Mouse (Mus musculus): ENCODE data around the gene Ehbp1. TPM values are rescaled to one million over a fixed set of nuclear protein-coding genes. Genes with fewer than 3 reads are reported as not detected.

Gene Ehbp1
- polyA plus RNA-seq, 1 experiment from 2014 or later, result 7.2 TPM

GRCm38 (mm10) chr11:22206191-22206590 lies 135.9 kb downstream of the Ehbp1 start:
- Histone ChIP-seq H3K9ac (replicated peaks; ENCODE audit: low read length) (no peak overlapping the region), H3K27me3 (ENCODE audit: insufficient read depth, low read length) (no peaks in the 10 kb centered on the region), H3K36me3 (ENCODE audit: insufficient read depth, low read length) (no peaks in the 10 kb centered on the region), H3K27ac (ENCODE audit: low read length) (no peak overlapping the region), H3K4me3 (ENCODE audit: low read length) (no peak overlapping the region), H3K4me2 (replicated peaks; ENCODE audit: low read depth, low read length) (no peak overlapping the region), H3K4me1 (ENCODE audit: insufficient read depth, low read length) (no peaks in the 10 kb centered on the region), H3K9me3 (ENCODE audit: low read length) (no peaks in the 10 kb centered on the region)
- WGBS, result 57% methylated on average over 2 of the region's 2 CpGs
- no peak for ATAC-seq (ENCODE audit: low FRiP score, low TSS enrichment)

GRCm38 (mm10) chr11:22203413-22203812 lies 138.7 kb downstream of the Ehbp1 start:
- ATAC-seq (ENCODE audit: low FRiP score, low TSS enrichment), result no peak
- H3K27ac ChIP-seq (ENCODE audit: low read length), result no peak overlapping the region
- 86% methylated on average over 5 of the region's 5 CpGs for WGBS

GRCm38 (mm10) chr11:22201125-22201524 lies 141.0 kb downstream of the Ehbp1 start:
- Histone ChIP-seq H3K9me3 (ENCODE audit: low read length) (no peaks in the 10 kb centered on the region), H3K4me2 (replicated peaks; ENCODE audit: low read depth, low read length) (no peak overlapping the region), H3K9ac (replicated peaks; ENCODE audit: low read length) (no peak overlapping the region), H3K4me1 (ENCODE audit: insufficient read depth, low read length) (peaks cover 9% of the 10 kb centered on the region), H3K4me3 (ENCODE audit: low read length) (no peak overlapping the region), H3K27me3 (ENCODE audit: insufficient read depth, low read length) (no peaks in the 10 kb centered on the region), H3K36me3 (ENCODE audit: insufficient read depth, low read length) (no peaks in the 10 kb centered on the region), H3K27ac (ENCODE audit: low read length) (no peak overlapping the region)
- ATAC-seq (ENCODE audit: low FRiP score, low TSS enrichment), result no peak
- 89% methylated on average over 8 of the region's 8 CpGs for WGBS

More at GRCm38 (mm10) chr11:22203413-22203812, 138.7 kb downstream of the Ehbp1 start:
- H3K9ac ChIP-seq (replicated peaks; ENCODE audit: low read length), result no peak overlapping the region
- no peaks in the 10 kb centered on the region for H3K9me3 ChIP-seq (ENCODE audit: low read length)
- H3K27me3 ChIP-seq (ENCODE audit: insufficient read depth, low read length), result no peaks in the 10 kb centered on the region
- H3K4me1 ChIP-seq (ENCODE audit: insufficient read depth, low read length), result peaks cover under 1% of the 10 kb centered on the region; the same call in 1 of the 2 replicates
- H3K4me2 ChIP-seq (replicated peaks; ENCODE audit: low read depth, low read length), result no peak overlapping the region
- no peaks in the 10 kb centered on the region for H3K36me3 ChIP-seq (ENCODE audit: insufficient read depth, low read length)
- H3K4me3 ChIP-seq (ENCODE audit: low read length), result no peak overlapping the region

- Histone ChIP-seq H3K9me3 (ENCODE audit: low read length) (no peaks in the 10 kb centered on the region), H3K4me1 (ENCODE audit: insufficient read depth, low read length) (peaks cover 9% of the 10 kb centered on the region), H3K4me3 (ENCODE audit: low read length) (no peak overlapping the region), H3K27ac (ENCODE audit: low read length) (no peak overlapping the region), H3K9ac (replicated peaks; ENCODE audit: low read length) (no peak overlapping the region), H3K36me3 (ENCODE audit: insufficient read depth, low read length) (no peaks in the 10 kb centered on the region), H3K27me3 (ENCODE audit: insufficient read depth, low read length) (no peaks in the 10 kb centered on the region), H3K4me2 (replicated peaks; ENCODE audit: low read depth, low read length) (no peak overlapping the region)
- WGBS, result 46% methylated on average over 3 of the region's 3 CpGs
- no peak for ATAC-seq (ENCODE audit: low FRiP score, low TSS enrichment)
These were observed 142.2 kb downstream of the Ehbp1 start for GRCm38 (mm10) chr11:22199881-22200280.

GRCm38 (mm10) chr11:22198406-22198805 lies 143.7 kb downstream of the Ehbp1 start:
- Histone ChIP-seq H3K4me1 (ENCODE audit: insufficient read depth, low read length) (peaks cover 9% of the 10 kb centered on the region), H3K27me3 (ENCODE audit: insufficient read depth, low read length) (no peaks in the 10 kb centered on the region), H3K27ac (ENCODE audit: low read length) (no peak overlapping the region), H3K4me2 (replicated peaks; ENCODE audit: low read depth, low read length) (no peak overlapping the region), H3K9ac (replicated peaks; ENCODE audit: low read length) (no peak overlapping the region), H3K36me3 (ENCODE audit: insufficient read depth, low read length) (no peaks in the 10 kb centered on the region), H3K4me3 (ENCODE audit: low read length) (no peak overlapping the region), H3K9me3 (ENCODE audit: low read length) (no peaks in the 10 kb centered on the region)
- no peak for ATAC-seq (ENCODE audit: low FRiP score, low TSS enrichment)
- WGBS, result 52% methylated on average over 6 of the region's 6 CpGs

GRCm38 (mm10) chr11:22197935-22198334 lies 144.2 kb downstream of the Ehbp1 start:
- Histone ChIP-seq H3K36me3 (ENCODE audit: insufficient read depth, low read length) (no peaks in the 10 kb centered on the region), H3K4me1 (ENCODE audit: insufficient read depth, low read length) (peaks cover 9% of the 10 kb centered on the region), H3K4me3 (ENCODE audit: low read length) (no peak overlapping the region), H3K27ac (ENCODE audit: low read length) (no peak overlapping the region), H3K9ac (replicated peaks; ENCODE audit: low read length) (no peak overlapping the region), H3K4me2 (replicated peaks; ENCODE audit: low read depth, low read length) (no peak overlapping the region), H3K27me3 (ENCODE audit: insufficient read depth, low read length) (no peaks in the 10 kb centered on the region), H3K9me3 (ENCODE audit: low read length) (no peaks in the 10 kb centered on the region)
- ATAC-seq (ENCODE audit: low FRiP score, low TSS enrichment), result no peak
- WGBS, result 59% methylated on average over 6 of the region's 6 CpGs

- Histone ChIP-seq H3K9ac (replicated peaks; ENCODE audit: low read length) (no peak overlapping the region), H3K4me3 (ENCODE audit: low read length) (no peak overlapping the region), H3K9me3 (ENCODE audit: low read length) (no peaks in the 10 kb centered on the region), H3K4me2 (replicated peaks; ENCODE audit: low read depth, low read length) (no peak overlapping the region), H3K36me3 (ENCODE audit: insufficient read depth, low read length) (no peaks in the 10 kb centered on the region), H3K27ac (ENCODE audit: low read length) (no peak overlapping the region), H3K27me3 (ENCODE audit: insufficient read depth, low read length) (no peaks in the 10 kb centered on the region), H3K4me1 (ENCODE audit: insufficient read depth, low read length) (peaks cover 9% of the 10 kb centered on the region)
- 29% methylated on average over 4 of the region's 4 CpGs for WGBS
- no peak; the same call in 1 of the 2 replicates for ATAC-seq (ENCODE audit: low FRiP score, low TSS enrichment)
These were observed 145.3 kb downstream of the Ehbp1 start for GRCm38 (mm10) chr11:22196776-22197175.

GRCm38 (mm10) chr11:22194607-22195006 lies 147.5 kb downstream of the Ehbp1 start:
- WGBS, result 65% methylated on average over 3 of the region's 3 CpGs
- Histone ChIP-seq H3K9me3 (ENCODE audit: low read length) (no peaks in the 10 kb centered on the region), H3K4me1 (ENCODE audit: insufficient read depth, low read length) (peaks cover 9% of the 10 kb centered on the region), H3K4me2 (replicated peaks; ENCODE audit: low read depth, low read length) (no peak overlapping the region), H3K9ac (replicated peaks; ENCODE audit: low read length) (no peak overlapping the region), H3K27me3 (ENCODE audit: insufficient read depth, low read length) (no peaks in the 10 kb centered on the region), H3K36me3 (ENCODE audit: insufficient read depth, low read length) (no peaks in the 10 kb centered on the region), H3K27ac (ENCODE audit: low read length) (no peak overlapping the region), H3K4me3 (ENCODE audit: low read length) (no peak overlapping the region)
- no peak for ATAC-seq (ENCODE audit: low FRiP score, low TSS enrichment)

GRCm38 (mm10) chr11:22190576-22190975 lies 151.5 kb downstream of the Ehbp1 start:
- no peak for ATAC-seq (ENCODE audit: low FRiP score, low TSS enrichment)
- Histone ChIP-seq H3K36me3 (ENCODE audit: insufficient read depth, low read length) (no peaks in the 10 kb centered on the region), H3K4me1 (ENCODE audit: insufficient read depth, low read length) (no peaks in the 10 kb centered on the region), H3K27ac (ENCODE audit: low read length) (no peak overlapping the region), H3K9ac (replicated peaks; ENCODE audit: low read length) (no peak overlapping the region), H3K27me3 (ENCODE audit: insufficient read depth, low read length) (no peaks in the 10 kb centered on the region), H3K4me2 (replicated peaks; ENCODE audit: low read depth, low read length) (no peak overlapping the region), H3K9me3 (ENCODE audit: low read length) (no peaks in the 10 kb centered on the region), H3K4me3 (ENCODE audit: low read length) (no peak overlapping the region)
- 87% methylated on average over 3 of the region's 3 CpGs for WGBS

GRCm38 (mm10) chr11:22189970-22190369 lies 152.1 kb downstream of the Ehbp1 start:
- no peaks in the 10 kb centered on the region for H3K9me3 ChIP-seq (ENCODE audit: low read length)
- ATAC-seq (ENCODE audit: low FRiP score, low TSS enrichment), result no peak
- no peaks in the 10 kb centered on the region for H3K4me1 ChIP-seq (ENCODE audit: insufficient read depth, low read length)
- no peak overlapping the region for H3K4me3 ChIP-seq (ENCODE audit: low read length)
- no peak overlapping the region for H3K27ac ChIP-seq (ENCODE audit: low read length)
- H3K9ac ChIP-seq (replicated peaks; ENCODE audit: low read length), result no peak overlapping the region
- H3K4me2 ChIP-seq (replicated peaks; ENCODE audit: low read depth, low read length), result no peak overlapping the region
- no peaks in the 10 kb centered on the region for H3K36me3 ChIP-seq (ENCODE audit: insufficient read depth, low read length)
- 83% methylated on average over 3 of the region's 3 CpGs for WGBS
- no peaks in the 10 kb centered on the region for H3K27me3 ChIP-seq (ENCODE audit: insufficient read depth, low read length)
